Mouse (Mus musculus) ES-E14 (cell line): Measurements from ENCODE around the gene Prap1.

ENCODE experiments used
- CHD2 ChIP-seq: IDR thresholded peaks from 2 replicates; pipeline ENCODE4 v1.6.1; 2014; ENCODE audit warnings: mild to moderate bottlenecking, low read depth, low read length, inconsistent platforms
- HCFC1 ChIP-seq: IDR thresholded peaks from 2 replicates; pipeline ENCODE4 v1.6.1; 2012; ENCODE audit warnings: low read length, inconsistent platforms, borderline replicate concordance; ENCODE audit not compliant: insufficient read depth
- MAFK ChIP-seq: IDR thresholded peaks from 2 replicates; pipeline ENCODE4 v1.6.1; 2014; ENCODE audit warnings: mild to moderate bottlenecking, low read depth, low read length, inconsistent platforms; ENCODE audit not compliant: insufficient read depth
- ZNF384 ChIP-seq: IDR thresholded peaks from 2 replicates; pipeline ENCODE4 v1.6.1; 2012; ENCODE audit warnings: low read depth, low read length, inconsistent platforms

- TF ChIP-seq HCFC1 (no peak), ZNF384 (no peak), CHD2 (no peak), MAFK (no peak)
These were observed 30.1 kb upstream of the Prap1 start for GRCm38 (mm10) chr7:140063092-140063491.
